Mouse (Mus musculus): ENCODE data around the gene Pex10. TPM values are rescaled to one million over a fixed set of nuclear protein-coding genes. Genes with fewer than 3 reads are reported as not detected.
"Not testable (repeated sequence)": the region's sequence is repeated elsewhere in the genome, so short reads cannot be mapped to it uniquely, and the experiment has no call there.

Pex10 gene
- total RNA-seq, 2 experiments from 2014 or later, result 11.0 to 18.6 TPM

- no peak for ATAC-seq (replicated peaks; ENCODE audit: poor library complexity, severe bottlenecking)
These were observed 8.5 kb upstream of the Pex10 start for GRCm38 (mm10) chr4:155058325-155058724.

GRCm38 (mm10) chr4:155063895-155064294, 2.9 kb upstream of the Pex10 start:
- ATAC-seq (replicated peaks; ENCODE audit: poor library complexity, severe bottlenecking), result no peak

- no peak for ATAC-seq (replicated peaks; ENCODE audit: poor library complexity, severe bottlenecking)
These were observed 2.3 kb upstream of the Pex10 start for GRCm38 (mm10) chr4:155064474-155064873.

GRCm38 (mm10) chr4:155065970-155066833, 614 bp upstream of the Pex10 start:
- ATAC-seq (replicated peaks; ENCODE audit: poor library complexity, severe bottlenecking), result peak; percentile 61

GRCm38 (mm10) chr4:155068357-155068972, 1.6 kb downstream of the Pex10 start:
- no peak for ATAC-seq (replicated peaks; ENCODE audit: poor library complexity, severe bottlenecking)

- ATAC-seq (replicated peaks; ENCODE audit: poor library complexity, severe bottlenecking), result no peak
These were observed 2.4 kb downstream of the Pex10 start for GRCm38 (mm10) chr4:155069191-155069590.

GRCm38 (mm10) chr4:155070199-155070598, 3.4 kb downstream of the Pex10 start:
- no peak for ATAC-seq (replicated peaks; ENCODE audit: poor library complexity, severe bottlenecking)

GRCm38 (mm10) chr4:155070921-155071320, 4.1 kb downstream of the Pex10 start:
- no peak for ATAC-seq (replicated peaks; ENCODE audit: poor library complexity, severe bottlenecking)

- no peak for ATAC-seq (replicated peaks; ENCODE audit: poor library complexity, severe bottlenecking)
These were observed 7.6 kb downstream of the Pex10 start for GRCm38 (mm10) chr4:155074418-155074817.

- ATAC-seq (replicated peaks; ENCODE audit: poor library complexity, severe bottlenecking), result no peak
These were observed 8.3 kb downstream of the Pex10 start for GRCm38 (mm10) chr4:155075137-155075536.

- no peak for ATAC-seq (replicated peaks; ENCODE audit: poor library complexity, severe bottlenecking)
These were observed 9.0 kb downstream of the Pex10 start for GRCm38 (mm10) chr4:155075813-155076212.

GRCm38 (mm10) chr4:155076677-155077076, 9.9 kb downstream of the Pex10 start:
- no peak for ATAC-seq (replicated peaks; ENCODE audit: poor library complexity, severe bottlenecking)

- ATAC-seq (replicated peaks; ENCODE audit: poor library complexity, severe bottlenecking), result not testable (repeated sequence)
These were observed 12.0 kb downstream of the Pex10 start for GRCm38 (mm10) chr4:155078808-155079207.

- ATAC-seq (replicated peaks; ENCODE audit: poor library complexity, severe bottlenecking), result no peak
These were observed 12.8 kb downstream of the Pex10 start for GRCm38 (mm10) chr4:155079666-155080065.

- no peak for ATAC-seq (replicated peaks; ENCODE audit: poor library complexity, severe bottlenecking)
These were observed 16.7 kb downstream of the Pex10 start for GRCm38 (mm10) chr4:155083553-155083952.

GRCm38 (mm10) chr4:155084351-155084750, 17.5 kb downstream of the Pex10 start:
- no peak for ATAC-seq (replicated peaks; ENCODE audit: poor library complexity, severe bottlenecking)

- peak; percentile 10 for ATAC-seq (replicated peaks; ENCODE audit: poor library complexity, severe bottlenecking)
These were observed 18.6 kb downstream of the Pex10 start for GRCm38 (mm10) chr4:155085206-155086107.

GRCm38 (mm10) chr4:155086108-155087024, 19.6 kb downstream of the Pex10 start, which contains the start of the genes Rer1 and Morn1:
TSS of gene Rer1 (minus strand) at chr4:155086382.
TSS of gene Morn1 (plus strand) at chr4:155086577.
- ATAC-seq (replicated peaks; ENCODE audit: poor library complexity, severe bottlenecking), result peak; percentile 96

- ATAC-seq (replicated peaks; ENCODE audit: poor library complexity, severe bottlenecking), result no peak
These were observed 22.4 kb downstream of the Pex10 start for GRCm38 (mm10) chr4:155089241-155089640.
